Mouse (Mus musculus) neutrophil, adult 65 days (primary cell): ENCODE results near the gene Htatip2. TPM values are rescaled to one million over a fixed set of nuclear protein-coding genes. Genes with fewer than 3 reads are reported as not detected.

Source experiments
- total RNA-seq: library from RNA; stranded (reverse); gene quantifications from 2 replicates; pipeline ENCODE4 v1.2.4, GENCODE M21; 2023

Gene Htatip2
- total RNA-seq, result 23.9 and 27.4 TPM in 2 replicates

GRCm38 (mm10) chr7:49758934-49759571 lies at the start of gene Htatip2:
TSS of gene Htatip2 (plus strand) at chr7:49759115.

DNA sequence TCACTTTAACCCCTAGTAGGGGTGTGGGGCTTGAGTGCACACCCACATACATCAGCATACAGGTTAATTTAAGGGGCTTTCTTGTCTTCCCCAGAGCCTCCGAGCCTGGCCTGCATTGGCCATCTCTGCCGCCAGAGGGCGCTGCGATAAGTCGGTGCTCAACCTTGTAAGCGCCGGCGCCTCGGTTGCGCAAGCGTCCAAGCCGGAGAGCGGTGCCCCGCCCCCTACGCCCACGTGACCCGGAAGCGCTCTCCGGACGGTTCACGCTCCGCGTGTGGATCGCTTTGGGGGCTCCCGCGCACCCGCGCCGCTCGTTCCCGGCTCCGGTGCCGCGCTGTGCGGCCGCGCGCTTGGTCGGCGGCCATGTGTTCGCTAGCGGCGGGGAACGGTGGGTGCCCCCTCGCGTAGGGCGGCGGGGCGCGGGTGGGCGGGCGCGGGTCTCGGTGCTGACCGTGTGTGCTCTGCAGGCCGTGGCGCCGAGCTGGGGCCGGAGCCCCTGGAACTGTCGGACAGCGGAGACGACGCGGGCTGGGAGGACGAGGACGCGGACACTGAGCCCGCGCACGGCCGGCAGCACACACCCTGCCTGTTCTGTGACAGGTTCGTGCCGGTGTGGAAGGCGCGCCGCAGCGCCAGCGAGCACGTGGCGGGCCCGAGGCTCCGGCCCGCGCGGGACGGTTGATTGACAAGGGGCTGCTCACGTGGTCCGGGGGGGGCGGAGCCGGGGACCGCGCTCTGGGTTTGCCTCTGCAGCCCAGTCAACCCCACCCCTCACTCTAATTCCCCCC lies 19.4 kb downstream of the Htatip2 start, which contains the start of gene Prmt3:
Prmt3 (plus strand) TSS at position 233 of the 788 bp plus-strand sequence.

Other genes starting within 250 kb of the Htatip2 start
- gene Dbx1, start 122.3 kb upstream of the Htatip2 start, total RNA-seq, result not detected in 2 replicates
- gene Prmt3, start 19.2 kb downstream of the Htatip2 start, total RNA-seq, result 15.7 and 25.5 TPM in 2 replicates
- gene Slc6a5, start 151.0 kb downstream of the Htatip2 start, total RNA-seq, result not detected in 2 replicates
- gene Nell1, start 215.7 kb downstream of the Htatip2 start, total RNA-seq, result not detected in 2 replicates